Mouse (Mus musculus) hematopoietic multipotent progenitor cell, adult 10-12 weeks (in vitro differentiated cells): Measurements from ENCODE around the gene Tubb5. TPM values are rescaled to one million over a fixed set of nuclear protein-coding genes. Genes with fewer than 3 reads are reported as not detected.

Experiments
- polyA plus RNA-seq: library from polyadenylated mRNA; stranded (reverse); fragments of >175 nt; gene quantifications from 2 replicates; pipeline ENCODE4 v1.2.3, GENCODE M21; 2012; ENCODE audit warnings: low replicate concordance

Gene Tubb5
- polyA plus RNA-seq = 31.4 and 191 TPM in 2 replicates

GRCm38 (mm10) chr17:35838122-35838544 lies at the start of gene Tubb5:
Tubb5 (minus strand) TSS chr17:35838306.

GRCm38 (mm10) chr17:35879245-35880057 lies 41.3 kb upstream of the Tubb5 start, which contains the start of gene Dhx16:
Dhx16 (plus strand) TSS chr17:35879819.

DNA sequence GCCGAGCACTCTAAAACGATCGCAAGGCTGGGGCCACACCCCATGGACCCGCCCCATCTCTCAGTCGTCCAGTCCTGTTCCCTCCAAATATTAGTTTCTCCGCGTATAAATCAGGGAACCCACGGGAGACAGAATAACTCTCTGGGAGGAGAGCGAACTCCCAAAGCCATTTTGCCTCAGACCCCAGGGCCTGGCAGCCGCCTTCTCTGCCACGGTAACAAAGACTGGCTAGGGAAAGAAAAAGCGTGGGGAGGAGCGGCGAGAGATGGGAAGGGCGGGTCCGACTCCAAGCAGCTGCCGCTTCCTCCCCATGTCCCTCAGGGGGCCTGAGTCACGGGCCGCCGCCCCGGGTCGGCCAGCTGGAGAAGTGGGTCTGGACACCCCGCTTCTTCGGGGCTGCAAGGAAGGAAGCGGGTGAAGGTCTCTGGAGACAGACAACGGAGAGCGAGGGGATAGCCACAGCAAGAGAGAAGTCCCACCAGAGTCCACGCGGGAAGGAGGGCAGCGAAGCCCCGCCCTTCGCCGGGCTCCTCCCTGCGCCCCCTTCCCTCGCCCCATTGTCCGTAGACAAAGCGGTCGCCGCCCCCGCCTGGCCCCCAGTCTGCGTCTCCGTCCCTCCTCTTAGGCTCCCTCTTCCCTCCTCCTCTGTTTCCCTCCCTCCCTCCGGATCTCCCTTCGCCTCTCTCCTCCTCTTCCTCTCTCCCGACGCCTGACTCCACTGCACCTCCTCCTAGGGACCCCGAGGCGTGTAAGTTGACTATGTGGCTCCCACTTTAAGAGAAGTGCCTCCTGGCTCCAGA lies 27.6 kb upstream of the Tubb5 start, which contains the start of gene Ppp1r18:
Ppp1r18 (plus strand) TSS at position 113 of the 800 bp plus-strand sequence.

GRCm38 (mm10) chr17:35861198-35861857 lies 23.2 kb upstream of the Tubb5 start, which contains the start of gene Nrm:
Nrm (plus strand) TSS chr17:35861318.

DNA sequence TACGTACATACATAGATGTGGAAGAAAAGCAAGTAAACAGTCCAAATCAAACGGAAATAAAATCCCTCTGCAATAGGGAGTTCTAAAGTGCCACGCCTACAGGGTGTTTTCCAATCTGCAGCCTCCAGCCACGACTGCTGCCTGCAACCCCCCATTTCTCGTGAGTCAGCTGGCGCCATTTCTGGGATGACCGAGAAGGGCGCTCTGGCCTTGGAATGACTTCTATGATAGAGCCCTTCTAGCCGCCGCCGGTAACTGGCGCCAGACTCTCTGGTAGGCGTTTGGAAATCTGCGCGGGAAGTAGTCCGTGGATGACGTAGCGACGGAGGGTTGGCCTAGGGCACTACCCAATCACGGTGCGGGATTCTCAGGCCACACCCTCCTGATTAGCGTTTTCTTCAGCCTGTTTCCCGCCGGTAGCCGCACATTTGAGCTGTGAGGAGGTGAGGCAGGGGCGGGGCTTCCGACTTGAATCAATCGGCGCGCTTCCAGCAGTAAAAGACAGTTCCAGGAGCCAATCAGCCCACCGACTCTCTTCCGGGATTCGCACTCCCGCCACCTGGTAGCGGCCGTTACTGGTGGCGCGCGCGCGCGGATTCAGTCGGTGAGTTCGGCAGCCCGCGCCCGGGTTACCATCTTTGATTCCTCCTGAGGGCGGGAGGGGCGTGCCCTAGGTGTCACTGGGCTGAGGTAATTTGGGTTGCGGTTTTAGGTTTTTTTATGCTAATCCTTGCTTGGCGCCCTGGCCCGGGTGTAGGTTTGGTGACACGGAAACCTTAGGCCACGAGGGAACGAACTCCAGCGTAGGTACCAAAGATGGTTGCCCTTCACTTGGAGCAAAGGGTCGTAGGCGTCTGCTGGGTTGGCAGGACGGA lies 3.2 kb upstream of the Tubb5 start, which contains the start of gene Mdc1:
Mdc1 (plus strand) TSS at position 440 of the 875 bp plus-strand sequence.

GRCm38 (mm10) chr17:35822964-35823937 lies 14.9 kb downstream of the Tubb5 start, which contains the start of gene Flot1:
Flot1 (plus strand) TSS chr17:35823230.

DNA sequence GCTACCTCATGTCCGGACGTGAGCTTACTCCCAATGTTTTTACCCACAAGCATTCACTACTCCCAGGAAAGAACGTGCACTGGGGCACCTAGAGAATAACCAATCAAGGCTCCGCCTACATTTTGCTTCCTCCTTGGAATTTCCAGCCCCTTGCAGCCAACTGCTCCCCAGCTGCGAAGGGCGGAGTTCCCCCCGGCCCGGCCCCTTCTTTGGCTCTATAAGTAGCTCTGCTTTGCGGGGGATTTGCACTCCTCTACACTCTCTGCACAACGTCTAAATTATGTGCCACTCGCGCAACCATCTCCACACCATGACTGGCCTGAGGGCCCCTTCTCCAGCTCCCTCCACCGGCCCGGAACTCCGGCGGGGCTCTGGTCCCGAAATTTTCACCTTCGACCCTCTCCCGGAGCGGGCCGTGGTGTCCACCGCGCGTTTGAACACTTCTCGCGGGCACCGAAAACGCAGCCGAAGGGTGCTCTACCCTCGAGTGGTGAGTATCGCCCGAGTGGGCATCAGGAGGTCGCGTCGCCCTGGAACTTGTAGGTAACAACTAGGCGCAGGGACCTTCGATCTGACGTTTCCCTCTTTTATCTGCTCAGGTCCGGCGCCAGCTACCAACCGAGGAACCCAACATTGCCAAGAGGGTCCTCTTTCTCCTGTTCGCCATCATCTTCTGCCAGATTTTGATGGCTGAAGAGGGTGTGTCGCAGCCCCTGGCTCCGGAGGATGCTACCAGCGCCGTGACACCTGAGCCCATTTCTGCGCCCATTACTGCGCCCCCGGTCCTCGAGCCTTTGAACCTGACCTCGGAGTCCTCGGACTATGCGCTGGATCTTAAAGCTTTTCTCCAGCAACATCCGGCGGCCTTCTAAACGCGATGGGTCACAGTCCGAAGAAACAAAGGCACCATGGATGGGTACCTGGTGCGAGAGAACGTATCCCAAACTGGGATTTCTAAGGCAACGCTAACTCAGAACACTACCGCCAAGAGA lies 16.4 kb downstream of the Tubb5 start, which contains the start of gene Ier3:
Ier3 (plus strand) TSS at position 246 of the 992 bp plus-strand sequence.

Other genes with a start within 250 kb of the Tubb5 start
- not detected in 2 replicates for gene Sfta2, start 236.8 kb downstream of the Tubb5 start, polyA plus RNA-seq
- not detected in 2 replicates for gene Gm9573, start 211.7 kb downstream of the Tubb5 start, polyA plus RNA-seq
- not detected in 2 replicates for gene Mucl3, start 194.6 kb downstream of the Tubb5 start, polyA plus RNA-seq
- 46.5 and 99.2 TPM in 2 replicates for gene Vars2, start 170.7 kb downstream of the Tubb5 start, polyA plus RNA-seq
- 8.3 and 11.4 TPM in 2 replicates for gene Gtf2h4, start 164.6 kb downstream of the Tubb5 start, polyA plus RNA-seq
- 16.9 and 62.8 TPM in 2 replicates for gene Ddr1, start 133.7 kb downstream of the Tubb5 start, polyA plus RNA-seq
- gene Ier3, start 16.6 kb downstream of the Tubb5 start, polyA plus RNA-seq = 8.4 and 14.3 TPM in 2 replicates
- gene Flot1, start 15.1 kb downstream of the Tubb5 start, polyA plus RNA-seq = 36.3 and 38.3 TPM in 2 replicates
- 12.5 and 21.7 TPM in 2 replicates for gene Mdc1, start 3.2 kb upstream of the Tubb5 start, polyA plus RNA-seq
- gene Nrm, start 23.0 kb upstream of the Tubb5 start, polyA plus RNA-seq = 23.3 and 52.1 TPM in 2 replicates
- 342 and 589 TPM in 2 replicates for gene Ppp1r18, start 27.3 kb upstream of the Tubb5 start, polyA plus RNA-seq
- gene Dhx16, start 41.5 kb upstream of the Tubb5 start, polyA plus RNA-seq = 46.8 and 73.3 TPM in 2 replicates
- 119 and 299 TPM in 2 replicates for gene 2310061I04Rik, start 59.1 kb upstream of the Tubb5 start, polyA plus RNA-seq
- 39.1 and 85.8 TPM in 2 replicates for gene Atat1, start 71.8 kb upstream of the Tubb5 start, polyA plus RNA-seq
- gene Mrps18b, start 78.1 kb upstream of the Tubb5 start, polyA plus RNA-seq = 4.0 and 5.1 TPM in 2 replicates
- gene Ppp1r10, start 78.1 kb upstream of the Tubb5 start, polyA plus RNA-seq = 36.3 and 53.1 TPM in 2 replicates
- gene Abcf1, start 131.5 kb upstream of the Tubb5 start, polyA plus RNA-seq = 54.6 and 83.7 TPM in 2 replicates
- gene Gnl1, start 141.5 kb upstream of the Tubb5 start, polyA plus RNA-seq = 75.2 and 143 TPM in 2 replicates
- 21.6 and 33.3 TPM in 2 replicates for gene Prr3, start 141.9 kb upstream of the Tubb5 start, polyA plus RNA-seq
- 12.6 and 22.5 TPM in 2 replicates for gene H2-T24, start 182.3 kb upstream of the Tubb5 start, polyA plus RNA-seq
- 321 and 328 TPM in 2 replicates for gene H2-T23, start 194.5 kb upstream of the Tubb5 start, polyA plus RNA-seq
- 38.3 and 49.1 TPM in 2 replicates for gene H2-T22, start 204.4 kb upstream of the Tubb5 start, polyA plus RNA-seq
- 0.27 and 0.30 TPM in 2 replicates for gene Gm6034, start 204.7 kb upstream of the Tubb5 start, polyA plus RNA-seq
- 151 and 155 TPM in 2 replicates for gene Gm11127, start 220.1 kb upstream of the Tubb5 start, polyA plus RNA-seq